Mouse (Mus musculus) heart, adult 2 months (tissue): Measurements from ENCODE around the gene Gin1.

ENCODE experiments used
- CTCF ChIP-seq: fragments of 200-600 bp; IDR thresholded peaks from 2 replicates; pipeline ENCODE4 v1.8.1; 2022; ENCODE audit warnings: antibody characterized with exemption, mild to moderate bottlenecking, moderate library complexity
- EP300 ChIP-seq: fragments of 200-500 bp; IDR thresholded peaks from 2 replicates; pipeline ENCODE4 v1.6.1; 2011; ENCODE audit warnings: low read depth, low read length, control low read depth; ENCODE audit not compliant: insufficient read depth
- POLR2A ChIP-seq: fragments of 200-500 bp; IDR thresholded peaks from 2 replicates; pipeline ENCODE4 v1.6.1; 2011; ENCODE audit warnings: mild to moderate bottlenecking, low read depth, low read length, control low read depth; ENCODE audit not compliant: insufficient read depth

- TF ChIP-seq EP300 (no peak), CTCF (no peak), POLR2A (no peak)
These were observed 16.8 kb upstream of the Gin1 start for GRCm38 (mm10) chr1:97753216-97753615.
